Mouse (Mus musculus) WW6 (cell line): ENCODE measurements around the gene Ugt1a7c.
"Not testable (repeated sequence)": the region's sequence is repeated elsewhere in the genome, so short reads cannot be mapped to it uniquely, and the experiment has no call there.

Experiments used
- DNase-seq: peaks from one replicate; pipeline ENCODE4 v3.0.0-alpha.2; 2013; ENCODE audit warnings: low read depth, low spot score

The Ugt1a7c gene

GRCm38 (mm10) chr1:88094941-88095492, at the start of gene Ugt1a7c:
TSS of gene Ugt1a7c (plus strand) at chr1:88095062.
- no peak for DNase-seq

GRCm38 (mm10) chr1:88047408-88047807, 47.5 kb upstream of the Ugt1a7c start:
- not testable (repeated sequence) for DNase-seq

- DNase-seq, result no peak
Measured at GRCm38 (mm10) chr1:88055088-88055487, 39.8 kb upstream of the Ugt1a7c start, which contains the start of gene Ugt1a10. TSS of gene Ugt1a10 (plus strand) at chr1:88055388.

GRCm38 (mm10) chr1:88066472-88067102, 28.3 kb upstream of the Ugt1a7c start:
- DNase-seq, result not testable (repeated sequence)

- no peak for DNase-seq
Measured at GRCm38 (mm10) chr1:88070495-88070894, 24.4 kb upstream of the Ugt1a7c start, which contains the start of gene Ugt1a9. TSS of gene Ugt1a9 (plus strand) at chr1:88070800.

GRCm38 (mm10) chr1:88070902-88071301, 24.0 kb upstream of the Ugt1a7c start:
- DNase-seq, result no peak

- no peak for DNase-seq
Measured at GRCm38 (mm10) chr1:88074471-88074870, 20.4 kb upstream of the Ugt1a7c start.

GRCm38 (mm10) chr1:88077128-88077527, 17.7 kb upstream of the Ugt1a7c start:
- DNase-seq, result no peak

GRCm38 (mm10) chr1:88081670-88082069, 13.2 kb upstream of the Ugt1a7c start:
- DNase-seq, result no peak

- no peak for DNase-seq
Measured at GRCm38 (mm10) chr1:88086125-88086524, 8.7 kb upstream of the Ugt1a7c start.

- no peak for DNase-seq
Measured at GRCm38 (mm10) chr1:88087513-88087912, 7.3 kb upstream of the Ugt1a7c start, which contains the start of gene Ugt1a8. TSS of gene Ugt1a8 (plus strand) at chr1:88087813.

- DNase-seq, result no peak
Measured at GRCm38 (mm10) chr1:88092341-88092740, 2.5 kb upstream of the Ugt1a7c start.

- DNase-seq, result not testable (repeated sequence)
Measured at GRCm38 (mm10) chr1:88094270-88094676, 589 bp upstream of the Ugt1a7c start.

GRCm38 (mm10) chr1:88098546-88098945, 3.7 kb downstream of the Ugt1a7c start:
- DNase-seq, result not testable (repeated sequence)

- not testable (repeated sequence) for DNase-seq
Measured at GRCm38 (mm10) chr1:88099691-88100090, 4.8 kb downstream of the Ugt1a7c start.

GRCm38 (mm10) chr1:88103019-88103418, 8.2 kb downstream of the Ugt1a7c start, which contains the start of gene Ugt1a6b:
TSS of gene Ugt1a6b (plus strand) at chr1:88103252.
- DNase-seq, result not testable (repeated sequence)

GRCm38 (mm10) chr1:88103697-88104468, 9.0 kb downstream of the Ugt1a7c start:
- DNase-seq, result not testable (repeated sequence)

GRCm38 (mm10) chr1:88104667-88105430, 10.0 kb downstream of the Ugt1a7c start:
- no peak for DNase-seq

GRCm38 (mm10) chr1:88105656-88106055, 10.8 kb downstream of the Ugt1a7c start:
- DNase-seq, result no peak

GRCm38 (mm10) chr1:88109027-88109557, 14.2 kb downstream of the Ugt1a7c start:
- not testable (repeated sequence) for DNase-seq

GRCm38 (mm10) chr1:88109604-88110003, 14.7 kb downstream of the Ugt1a7c start:
- not testable (repeated sequence) for DNase-seq
